ENCODE assay signal across 8 mouse cellular contexts in the genomic region with DNA sequence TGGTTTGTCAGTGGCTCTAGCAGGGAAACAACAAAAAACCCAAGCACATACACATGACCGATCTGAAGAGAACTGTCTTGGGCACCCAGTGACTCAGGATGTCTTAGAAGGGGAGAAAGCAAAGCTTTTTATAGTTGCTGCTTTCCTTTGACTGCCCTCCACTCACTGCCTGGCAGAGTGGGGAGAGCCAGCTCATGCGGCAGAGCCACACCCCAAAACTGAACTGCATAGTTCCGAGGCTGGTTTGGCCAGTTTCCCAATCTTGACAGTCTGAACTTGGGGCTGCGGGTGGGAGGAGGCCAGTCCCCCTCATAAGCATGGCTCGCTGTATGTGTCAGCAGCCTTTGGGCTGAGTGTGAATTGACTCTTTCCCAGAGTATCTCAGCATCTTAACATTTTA. TPM values are rescaled to one million over a fixed set of nuclear protein-coding genes. Genes with fewer than 3 reads are reported as not detected.
DNase-seq lines count a peak whose midpoint lies in the region; ATAC-seq and TF ChIP-seq lines count a peak whose summit lies in the region.

No protein-coding gene starts in this region.

- peak; percentile 64 to 70 for TF ChIP-seq EP300 in MEL (IDR thresholded peaks at IDR 0.05; ENCODE audit: low read depth in 1 of 2, low read length in 2 of 2)

- H3K4me3 ChIP-seq in hindbrain, embryonic 13.5 days = no peak overlapping the region
- H3K4me3 ChIP-seq in hindbrain, embryonic 11.5 days (ENCODE audit: low read depth, low read length) = no peak overlapping the region
- H3K4me3 ChIP-seq in MEL (ENCODE audit: control insufficient read depth in 1 of 2, insufficient read depth in 1 of 2, low read depth in 2 of 2, low read length in 2 of 2) = peak overlapping the region; percentile 7 to 23; a peak in 3 of 4 replicates
- H3K4me3 ChIP-seq in lung, embryonic 15.5 days = no peak overlapping the region
- H3K4me3 ChIP-seq in stomach, embryonic 16.5 days (replicated peaks; ENCODE audit: low read length) = no peak overlapping the region

- H3K9ac ChIP-seq in hindbrain, embryonic 13.5 days = no peak overlapping the region
- H3K9ac ChIP-seq in hindbrain, embryonic 11.5 days (ENCODE audit: low read depth, low read length) = no peak overlapping the region
- H3K9ac ChIP-seq in MEL (ENCODE audit: control insufficient read depth, low read depth, low read length, poor library complexity, severe bottlenecking) = peak overlapping the region; percentile 48
- no peak overlapping the region for H3K9ac ChIP-seq in lung, embryonic 15.5 days
- H3K9ac ChIP-seq in stomach, embryonic 16.5 days (ENCODE audit: low read length) = peak overlapping the region; percentile 14; the same call in 1 of the 2 replicates

- no peak for TF ChIP-seq CTCF in MEL (IDR thresholded peaks at IDR 0.05 in 2 of 3, conservative IDR thresholded peaks at IDR 0.05 in 1 of 3; ENCODE audit: control insufficient read depth in 1 of 3, insufficient read depth in 1 of 3, low read depth in 2 of 3, low read length in 3 of 3, poor library complexity in 1 of 3, severe bottlenecking in 1 of 3)

- peak; percentile 37 for ATAC-seq in hindbrain, embryonic 13.5 days (ENCODE audit: low FRiP score)
- ATAC-seq in hindbrain, embryonic 11.5 days (ENCODE audit: low FRiP score) = no peak
- peak; percentile 59 for ATAC-seq in erythroblast, adult 5-6 weeks (replicated peaks; ENCODE audit: low FRiP score, poor library complexity, severe bottlenecking)
- peak; percentile 67 for ATAC-seq in lung, embryonic 15.5 days (ENCODE audit: borderline replicate concordance, extremely low read depth, low FRiP score, low TSS enrichment)
- peak; percentile 85 for ATAC-seq in stomach, embryonic 16.5 days (ENCODE audit: insufficient read depth, low FRiP score)
- no peak for ATAC-seq in activated CD4-positive, CD25-positive, alpha-beta regulatory T cell, adult 4 months

- H3K27ac ChIP-seq in hindbrain, embryonic 13.5 days = peak overlapping the region; percentile 44; the same call in 1 of the 2 replicates
- H3K27ac ChIP-seq in hindbrain, embryonic 11.5 days (ENCODE audit: low read depth, low read length) = no peak overlapping the region
- H3K27ac ChIP-seq in MEL (ENCODE audit: control insufficient read depth, low read depth, low read length) = peak overlapping the region; percentile 83
- H3K27ac ChIP-seq in lung, embryonic 15.5 days = peak overlapping the region; percentile 75
- peak overlapping the region; percentile 89 for H3K27ac ChIP-seq in stomach, embryonic 16.5 days (ENCODE audit: low read length)

- no peak overlapping the region for H3K4me2 ChIP-seq in hindbrain, embryonic 13.5 days
- no peak overlapping the region for H3K4me2 ChIP-seq in hindbrain, embryonic 11.5 days (replicated peaks; ENCODE audit: low read depth, low read length)
- no peak overlapping the region for H3K4me2 ChIP-seq in lung, embryonic 15.5 days
- H3K4me2 ChIP-seq in stomach, embryonic 16.5 days (ENCODE audit: low read depth, low read length) = no peak overlapping the region

- no peaks in the 10 kb centered on the region for H3K79me2 ChIP-seq in MEL (ENCODE audit: control insufficient read depth, insufficient read depth, low read length, poor library complexity)

- 59% methylated on average over 5 of the region's 5 CpGs for WGBS in hindbrain, embryonic 13.5 days
- WGBS in hindbrain, embryonic 11.5 days = 76% methylated on average over 5 of the region's 5 CpGs
- 17% methylated on average over 5 of the region's 5 CpGs for WGBS in lung, embryonic 15.5 days
- WGBS in stomach, embryonic 16.5 days = 22% methylated on average over 5 of the region's 5 CpGs

- peaks cover 8% of the 10 kb centered on the region for H3K4me1 ChIP-seq in hindbrain, embryonic 13.5 days (replicated peaks)
- no peaks in the 10 kb centered on the region for H3K4me1 ChIP-seq in hindbrain, embryonic 11.5 days (replicated peaks; ENCODE audit: control insufficient read depth, insufficient read depth, low read length)
- peaks cover 22 to 28% of the 10 kb centered on the region in 2 experiments for H3K4me1 ChIP-seq in MEL (ENCODE audit: control insufficient read depth in 1 of 2, insufficient read depth in 2 of 2, low read length in 2 of 2)
- peaks cover 38% of the 10 kb centered on the region for H3K4me1 ChIP-seq in lung, embryonic 15.5 days
- H3K4me1 ChIP-seq in stomach, embryonic 16.5 days (ENCODE audit: control insufficient read depth, insufficient read depth, low read length) = peaks cover 15% of the 10 kb centered on the region

- H3K27me3 ChIP-seq in hindbrain, embryonic 13.5 days = no peaks in the 10 kb centered on the region
- no peaks in the 10 kb centered on the region for H3K27me3 ChIP-seq in hindbrain, embryonic 11.5 days (ENCODE audit: control insufficient read depth, insufficient read depth, low read length)
- H3K27me3 ChIP-seq in MEL (ENCODE audit: control insufficient read depth in 1 of 2, insufficient read depth in 2 of 2, low read length in 2 of 2) = no peaks in the 10 kb centered on the region
- H3K27me3 ChIP-seq in lung, embryonic 15.5 days = no peaks in the 10 kb centered on the region
- no peaks in the 10 kb centered on the region for H3K27me3 ChIP-seq in stomach, embryonic 16.5 days (ENCODE audit: control insufficient read depth, insufficient read depth, low read length)

- TF ChIP-seq POLR2A in MEL (IDR thresholded peaks at IDR 0.05; ENCODE audit: control insufficient read depth in 1 of 2, insufficient read depth in 1 of 2, low read depth in 1 of 2, low read length in 2 of 2, poor library complexity in 1 of 2) = peak in 1 of 2 experiments; percentile 40; a peak in 1 of 4 replicates

- H3K36me3 ChIP-seq in hindbrain, embryonic 13.5 days = peaks cover 59% of the 10 kb centered on the region
- peaks cover 9% of the 10 kb centered on the region for H3K36me3 ChIP-seq in hindbrain, embryonic 11.5 days (ENCODE audit: control insufficient read depth, insufficient read depth, low read length)
- H3K36me3 ChIP-seq in MEL (ENCODE audit: control insufficient read depth in 1 of 2, insufficient read depth in 2 of 2, low read length in 2 of 2) = peaks cover 0 to 47% of the 10 kb centered on the region in 2 experiments
- H3K36me3 ChIP-seq in lung, embryonic 15.5 days = peaks cover 27% of the 10 kb centered on the region
- H3K36me3 ChIP-seq in stomach, embryonic 16.5 days (ENCODE audit: control insufficient read depth, insufficient read depth, low read length) = peaks cover 11% of the 10 kb centered on the region

- TF ChIP-seq RAD21 in MEL (IDR thresholded peaks at IDR 0.05; ENCODE audit: low read depth, low read length) = no peak

- peaks cover 5% of the 10 kb centered on the region; the same call in 1 of the 2 replicates for H3K9me3 ChIP-seq in hindbrain, embryonic 13.5 days
- H3K9me3 ChIP-seq in hindbrain, embryonic 11.5 days (ENCODE audit: control insufficient read depth, low read length) = no peaks in the 10 kb centered on the region
- no peaks in the 10 kb centered on the region for H3K9me3 ChIP-seq in MEL (replicated peaks; ENCODE audit: insufficient read depth, low read length)
- no peaks in the 10 kb centered on the region for H3K9me3 ChIP-seq in lung, embryonic 15.5 days
- no peaks in the 10 kb centered on the region; the same call in 1 of the 2 replicates for H3K9me3 ChIP-seq in stomach, embryonic 16.5 days (replicated peaks; ENCODE audit: control insufficient read depth, low read length)

- no peak for DNase-seq in hindbrain, embryonic 11.5 days (ENCODE audit: low spot score)
- peak; percentile 92 for DNase-seq in MEL (ENCODE audit: low read depth, low spot score)
- no peak for DNase-seq in thymus, postnatal 0 days (ENCODE audit: low spot score)

TF ChIP-seq in MEL, 35 proteins besides CTCF, POLR2A, EP300 and RAD21 (continues in another document):
- TF ChIP-seq NELFE (IDR thresholded peaks at IDR 0.05; ENCODE audit: low read depth, low read length) (peak; percentile 45; the same call in 1 of the 2 replicates), HCFC1 (IDR thresholded peaks at IDR 0.05; ENCODE audit: low read depth, low read length) (no peak), MEF2A (IDR thresholded peaks at IDR 0.05; ENCODE audit: extremely low read depth, insufficient replicate concordance, low read depth, low read length, poor library complexity, severe bottlenecking) (no peak), MAX (IDR thresholded peaks at IDR 0.05; ENCODE audit: low read length) (peak; percentile 75), GABPA (IDR thresholded peaks at IDR 0.05; ENCODE audit: low read depth, low read length) (no peak), ZNF384 (IDR thresholded peaks at IDR 0.05; ENCODE audit: low read depth, low read length) (no peak)

RNA-seq across cellular contexts. Expression of a gene that starts 11.7 kb away (rescaled TPM):
- 2,269 and 2,272 TPM in 2 replicates for polyA plus RNA-seq in hindbrain, embryonic 13.5 days (2015; fragmentation: Nextera tagmentation; extraction: Ambion mirVana)
- polyA plus RNA-seq in hindbrain, embryonic 11.5 days (2014; fragmentation: Nextera tagmentation; extraction: Ambion mirVana) = 1,456 and 1,584 TPM in 2 replicates
- 602 and 651 TPM in 2 replicates for total RNA-seq in MEL (2012; rRNA removed)
- polyA plus RNA-seq in MEL (2012; ENCODE audit: insufficient read depth in 1 of 2, insufficient read length in 2 of 2, low read depth in 1 of 2, low replicate concordance in 2 of 2, missing spikeins in 1 of 2) = 1,000 to 10,000 TPM in 1 of 2 experiments, 100 to 1,000 TPM in 1; 524 to 3,339 TPM
- 71.5 and 86.7 TPM in 2 replicates for total RNA-seq in erythroblast, adult 5-6 weeks (2015; ENCODE audit: low replicate concordance)
- 70.8 and 118 TPM in 2 replicates for total RNA-seq in erythroblast, adult 5-6 weeks (2017; ENCODE audit: low replicate concordance)
- 1,739 and 1,769 TPM in 2 replicates for polyA plus RNA-seq in lung, embryonic 15.5 days (2015; fragmentation: Nextera tagmentation; extraction: Ambion mirVana)
- 1,641 and 1,693 TPM in 2 replicates for polyA plus RNA-seq in stomach, embryonic 16.5 days (2015; fragmentation: Nextera tagmentation; extraction: Ambion mirVana)
- 1,636 and 1,740 TPM in 2 replicates for polyA plus RNA-seq in thymus, postnatal 0 days (2015; fragmentation: Nextera tagmentation; extraction: Ambion mirVana)
- polyA plus RNA-seq in activated CD4-positive, CD25-positive, alpha-beta regulatory T cell, adult 4 months (2017; shearing (Covaris generic)) = 1,000 to 10,000 TPM; 1,514 to 2,306 TPM

RNA-seq across cellular contexts. Expression of a gene that starts 51.5 kb away (rescaled TPM):
- 14.4 and 14.9 TPM in 2 replicates for polyA plus RNA-seq in hindbrain, embryonic 13.5 days (2015; fragmentation: Nextera tagmentation; extraction: Ambion mirVana)
- 9.0 and 11.1 TPM in 2 replicates for polyA plus RNA-seq in hindbrain, embryonic 11.5 days (2014; fragmentation: Nextera tagmentation; extraction: Ambion mirVana)
- total RNA-seq in MEL (2012; rRNA removed) = 16.5 and 17.7 TPM in 2 replicates
- polyA plus RNA-seq in MEL (2012; ENCODE audit: insufficient read depth in 1 of 2, insufficient read length in 2 of 2, low read depth in 1 of 2, low replicate concordance in 2 of 2, missing spikeins in 1 of 2) = 10 to 100 TPM in 1 of 2 experiments, not detected in 1; 17.2 TPM
- total RNA-seq in erythroblast, adult 5-6 weeks (2015; ENCODE audit: low replicate concordance) = 0.19 and 8.8 TPM in 2 replicates
- total RNA-seq in erythroblast, adult 5-6 weeks (2017; ENCODE audit: low replicate concordance) = 10.9 and 11.1 TPM in 2 replicates
- 13.2 and 14.7 TPM in 2 replicates for polyA plus RNA-seq in lung, embryonic 15.5 days (2015; fragmentation: Nextera tagmentation; extraction: Ambion mirVana)
- 9.2 and 11.1 TPM in 2 replicates for polyA plus RNA-seq in stomach, embryonic 16.5 days (2015; fragmentation: Nextera tagmentation; extraction: Ambion mirVana)
- polyA plus RNA-seq in thymus, postnatal 0 days (2015; fragmentation: Nextera tagmentation; extraction: Ambion mirVana) = 23.5 and 27.0 TPM in 2 replicates
- 10 to 100 TPM; 13.0 to 15.3 TPM for polyA plus RNA-seq in activated CD4-positive, CD25-positive, alpha-beta regulatory T cell, adult 4 months (2017; shearing (Covaris generic))

Comparison
In these comparisons a context has a peak if more than half of its experiments do, and no peak if none do; other contexts are left out.
1. ATAC-seq: peak in hindbrain, embryonic 13.5 days (single experiment), erythroblast, adult 5-6 weeks (single experiment), lung, embryonic 15.5 days (single experiment) and stomach, embryonic 16.5 days (single experiment); none in hindbrain, embryonic 11.5 days (single experiment) and activated CD4-positive, CD25-positive, alpha-beta regulatory T cell, adult 4 months (single experiment).
2. H3K4me3 ChIP-seq: peak in MEL (2 of 2); none in hindbrain, embryonic 13.5 days (single experiment), hindbrain, embryonic 11.5 days (single experiment), lung, embryonic 15.5 days (single experiment) and stomach, embryonic 16.5 days (single experiment).
3. H3K9ac ChIP-seq: peak in MEL (single experiment) and stomach, embryonic 16.5 days (single experiment); none in hindbrain, embryonic 13.5 days (single experiment), hindbrain, embryonic 11.5 days (single experiment) and lung, embryonic 15.5 days (single experiment).